Mouse (Mus musculus) erythroblast, embryonic 14.5 days (primary cell): ENCODE measurements around the gene Fam228b.

Experiments
- GATA1 ChIP-seq: IDR thresholded peaks from 2 replicates; pipeline ENCODE4 v1.6.1; 2012; ENCODE audit warnings: low read length, inconsistent platforms, mixed read lengths
- TAL1 ChIP-seq: IDR thresholded peaks from 3 replicates; pipeline ENCODE4 v1.6.1; 2012; ENCODE audit warnings: low read length, inconsistent platforms, mixed read lengths

DNA sequence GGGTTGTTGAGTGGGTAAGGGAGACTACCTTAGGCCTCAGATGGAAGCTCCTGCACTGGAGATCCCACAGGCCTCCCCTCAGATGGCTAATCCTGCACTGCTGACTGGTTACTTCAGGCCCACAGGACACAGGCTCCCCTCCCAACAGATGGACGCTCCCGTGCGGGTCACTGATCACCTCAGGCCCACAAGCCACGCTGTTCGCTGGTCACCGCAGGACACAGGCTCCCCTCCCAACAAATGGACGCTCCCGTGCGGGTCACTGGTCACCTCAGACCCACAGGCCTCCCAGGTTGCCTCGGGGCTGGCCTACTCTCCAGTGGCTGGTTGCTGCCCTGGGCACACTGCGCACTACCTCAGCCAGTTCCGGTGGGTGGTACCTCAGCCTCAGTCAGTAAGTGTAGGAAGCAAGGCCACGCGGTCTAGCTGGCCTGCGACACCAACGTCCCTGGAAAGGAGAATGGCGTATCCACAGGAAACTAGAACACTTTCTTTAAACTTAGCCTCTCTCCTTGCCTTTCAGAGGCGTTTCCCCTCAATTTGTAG is 31.0 kb downstream of the Fam228b start, which contains the start of gene Fam228a:
- TF ChIP-seq TAL1, result no peak
- TF ChIP-seq GATA1, result no peak
